Mouse (Mus musculus) c-Kit-negative CD71-positive TER-119-positive erythroid progenitor cells, embryonic 14.5 days (primary cell): ENCODE results near the gene Armc12.

ENCODE experiments used
- DNase-seq: peaks from one replicate; pipeline ENCODE4 v3.0.0-alpha.2; 2013; ENCODE audit warnings: low read depth, low spot score

Gene Armc12

DNA sequence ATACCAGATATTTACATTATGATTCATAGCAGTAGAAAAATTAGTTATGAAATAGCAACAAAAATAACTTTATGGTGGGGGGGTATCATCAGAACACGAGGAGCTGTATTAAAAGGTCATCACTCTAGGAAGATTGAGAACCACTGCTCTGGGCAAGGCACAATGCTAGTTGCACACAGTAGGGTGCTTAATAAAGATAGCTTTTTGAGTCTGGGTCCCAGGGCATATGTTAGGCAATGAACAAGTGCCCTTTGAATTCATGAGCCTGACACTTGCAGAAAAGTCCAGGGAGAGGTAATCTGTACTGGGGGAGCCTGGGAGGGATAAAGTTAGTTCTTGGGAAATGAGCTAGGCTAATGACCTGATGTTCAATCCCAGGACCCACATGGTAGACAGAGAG, 17.3 kb upstream of the Armc12 start:
- no peak for DNase-seq

DNA sequence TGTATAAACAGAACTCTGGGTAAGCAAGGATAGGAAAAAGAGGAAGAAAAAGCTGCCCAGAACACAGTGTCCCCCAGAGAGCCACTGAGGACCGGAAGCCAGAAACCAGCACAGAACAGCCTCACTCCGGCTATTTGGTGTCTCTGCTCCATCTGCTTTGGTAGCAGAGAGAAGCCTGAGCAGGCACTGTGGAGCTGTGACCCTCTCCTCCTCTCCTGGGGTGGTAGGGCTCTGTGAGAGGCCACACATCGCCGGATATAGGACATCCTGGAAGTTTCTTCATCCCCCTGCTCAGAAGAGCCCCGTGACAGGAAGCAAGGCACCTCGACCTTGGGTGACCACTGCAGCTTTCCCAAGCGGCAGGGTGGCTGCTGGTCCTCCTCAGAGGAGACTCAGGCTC, 16.8 kb upstream of the Armc12 start:
- no peak for DNase-seq

- no peak for DNase-seq
Measured at GRCm38 (mm10) chr17:28514555-28514954, 16.1 kb upstream of the Armc12 start.

- no peak for DNase-seq
Measured at GRCm38 (mm10) chr17:28515431-28516341, 14.9 kb upstream of the Armc12 start.

- DNase-seq = no peak
Measured at GRCm38 (mm10) chr17:28516881-28517280, 13.7 kb upstream of the Armc12 start.

DNA sequence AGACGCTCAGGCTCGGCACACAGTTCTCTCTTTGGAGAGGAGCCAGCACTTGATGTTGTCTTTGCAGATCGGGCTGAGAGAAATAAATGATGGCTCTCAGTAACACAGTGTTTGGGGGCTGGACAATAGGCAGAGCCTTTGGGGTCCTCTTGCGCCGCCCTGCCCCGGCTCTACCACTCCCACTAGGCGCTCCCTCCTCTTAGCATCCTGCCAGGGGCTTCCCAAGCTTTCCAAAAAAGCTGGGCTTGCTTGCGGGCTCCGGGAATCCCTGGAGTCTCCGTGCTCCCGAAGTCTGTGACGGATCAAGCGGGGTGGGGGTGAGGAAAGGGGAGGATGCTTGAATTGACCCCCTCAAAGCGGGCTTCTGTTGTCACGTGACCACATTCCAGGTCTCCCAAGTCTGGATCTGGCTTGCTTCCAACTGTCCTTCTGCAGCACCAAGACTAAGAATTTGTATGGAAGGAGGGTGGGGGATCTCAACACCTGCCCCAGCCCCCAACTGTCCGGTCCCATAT, 13.1 kb upstream of the Armc12 start, which contains the start of gene Fkbp5:
Fkbp5 (minus strand) TSS at position 87 of the 515 bp plus-strand sequence.
- DNase-seq = no peak

DNA sequence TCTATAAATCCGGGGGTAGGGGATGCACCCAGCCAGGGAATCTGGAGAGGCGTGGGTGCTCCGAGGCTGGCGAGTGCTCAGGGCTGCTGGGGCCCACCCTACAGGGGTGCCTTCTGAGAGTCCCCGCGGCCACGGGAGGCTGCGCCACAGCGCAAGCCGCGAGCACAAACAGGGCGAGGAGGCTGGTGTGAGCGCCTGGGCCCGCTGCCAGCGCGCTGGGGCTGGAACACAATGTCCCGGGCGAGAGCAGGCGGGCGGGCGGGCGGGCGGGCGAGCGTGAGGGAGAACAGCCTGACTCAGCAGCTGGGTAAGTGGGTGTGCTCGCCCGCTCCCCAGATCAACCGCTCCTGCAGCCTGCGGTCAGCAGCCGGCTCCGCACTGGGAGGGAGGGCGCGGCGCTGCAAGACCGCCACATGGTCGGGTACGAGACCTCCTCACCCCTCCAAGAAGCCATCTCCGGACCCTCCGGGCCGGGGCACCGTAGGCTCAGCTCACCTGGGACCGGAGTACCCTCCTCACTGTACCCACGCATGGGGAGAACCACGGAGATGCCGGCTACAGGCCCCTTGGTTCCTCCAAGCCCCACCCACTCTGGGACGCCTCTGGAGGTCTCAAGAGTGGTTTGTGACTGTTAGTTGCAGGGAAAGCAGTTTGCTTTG, 12.5 kb upstream of the Armc12 start:
- no peak for DNase-seq

DNA sequence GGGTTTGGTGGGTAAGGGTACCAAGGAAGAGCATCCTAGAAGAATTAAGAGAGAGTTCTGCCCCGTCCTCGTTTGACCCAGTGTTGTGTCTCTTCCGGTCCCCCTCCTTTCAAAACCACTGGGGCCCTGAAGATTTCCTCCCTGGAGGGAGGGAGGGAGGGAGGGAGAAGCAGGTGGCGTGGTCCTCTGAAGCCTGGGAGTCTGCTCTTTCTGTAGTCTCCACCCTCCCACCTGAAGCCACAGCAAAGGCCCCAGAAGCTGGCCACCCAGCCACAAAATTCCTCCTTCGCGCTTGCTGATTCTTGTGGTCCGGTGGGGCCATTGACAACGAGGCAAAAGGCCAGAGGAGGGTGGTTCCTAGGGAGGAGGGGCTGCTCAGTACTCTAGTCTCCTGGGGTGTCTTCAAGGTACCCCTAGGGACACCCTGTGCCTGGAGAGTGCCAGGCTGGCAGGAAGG, 12.0 kb upstream of the Armc12 start:
- no peak for DNase-seq

GRCm38 (mm10) chr17:28519827-28520226, 10.8 kb upstream of the Armc12 start:
- DNase-seq = no peak

- no peak for DNase-seq
Measured at GRCm38 (mm10) chr17:28520561-28520960, 10.0 kb upstream of the Armc12 start.

GRCm38 (mm10) chr17:28521071-28521726, 9.4 kb upstream of the Armc12 start:
- DNase-seq = no peak

DNA sequence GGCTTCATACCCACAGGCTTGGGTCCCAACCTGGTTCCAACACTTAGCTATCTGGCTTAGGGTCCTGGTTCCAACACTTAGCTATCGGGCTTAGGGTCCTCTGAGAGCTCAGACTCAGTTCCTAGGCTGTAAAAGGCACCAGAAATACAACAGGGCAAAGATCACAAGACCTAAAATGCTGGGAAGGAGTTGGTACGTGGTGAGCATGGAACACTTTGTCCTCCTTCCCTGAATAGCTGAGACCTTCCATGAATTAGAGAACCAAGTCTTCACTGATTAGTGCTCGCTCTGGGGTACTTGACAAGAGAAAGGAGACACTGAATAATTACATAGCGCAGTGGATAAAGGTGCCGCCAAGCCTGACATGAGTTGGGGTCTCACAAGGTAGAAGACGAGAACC, 8.7 kb upstream of the Armc12 start:
- no peak for DNase-seq

DNA sequence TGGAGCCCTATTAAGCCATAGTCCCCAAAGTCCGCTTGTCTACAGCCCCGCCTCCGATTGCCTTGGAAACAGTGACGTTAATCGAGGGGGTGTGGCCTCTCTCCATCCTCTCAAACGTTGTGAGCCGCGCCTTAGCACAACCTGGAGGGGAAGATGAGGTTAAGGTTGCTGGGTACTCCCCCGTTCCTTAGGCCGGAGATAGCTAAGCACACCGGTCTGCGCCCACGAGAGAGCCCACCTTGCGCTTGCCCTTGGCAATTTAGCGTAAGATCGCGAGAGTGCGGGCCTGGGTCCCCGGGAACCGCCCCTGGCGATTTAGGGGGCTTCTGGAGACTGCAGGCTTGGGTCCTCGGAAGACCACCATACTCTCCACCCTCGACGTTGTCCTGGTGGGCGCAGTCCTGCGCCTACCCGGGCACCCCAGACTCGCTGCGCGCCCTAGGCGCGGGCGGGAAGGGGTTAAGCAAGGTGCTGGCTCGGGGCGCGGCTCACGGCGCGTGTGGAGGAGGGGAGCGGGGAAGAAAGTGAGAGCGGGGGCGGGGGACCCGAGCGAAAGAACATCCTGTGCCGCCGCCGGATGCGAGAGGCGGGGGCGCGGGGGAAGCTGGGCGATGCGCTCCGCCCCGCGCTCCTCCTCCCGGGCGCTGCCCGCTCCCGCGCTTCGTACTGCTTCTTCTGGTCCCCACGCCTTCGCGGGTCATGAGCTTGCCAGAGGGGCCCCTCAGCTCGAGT, 7.8 kb upstream of the Armc12 start:
- no peak for DNase-seq

DNA sequence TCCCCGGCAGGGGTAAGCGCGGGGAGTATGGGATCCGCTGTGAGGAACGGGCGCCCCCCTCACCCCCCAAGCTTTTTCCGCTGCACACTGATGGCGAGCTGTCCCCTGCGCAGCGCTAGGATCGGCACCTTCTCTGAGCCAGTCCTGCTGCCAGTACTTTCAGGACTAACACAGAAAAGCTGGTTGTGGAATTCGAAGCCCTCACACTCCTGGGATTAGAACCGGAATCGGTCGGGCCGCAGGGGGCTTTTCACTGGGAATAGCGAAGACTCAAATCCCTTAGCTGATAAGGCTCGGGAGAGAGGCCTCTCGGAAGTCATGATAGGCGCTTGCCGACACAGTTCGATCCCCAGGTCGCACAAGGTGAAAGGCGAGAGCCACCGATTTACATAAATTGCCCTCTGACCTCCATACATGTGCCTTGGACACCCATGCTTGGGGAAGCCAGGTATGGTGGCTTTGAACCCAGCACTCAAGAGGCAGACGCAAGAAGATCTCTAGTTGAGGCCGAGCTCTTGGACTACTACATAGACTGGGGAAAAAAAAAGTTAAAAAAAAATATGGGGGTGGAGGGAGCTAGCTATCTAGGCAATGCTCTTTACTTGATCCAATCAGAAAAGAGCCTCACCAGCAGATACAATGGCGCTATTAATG, 7.1 kb upstream of the Armc12 start:
- DNase-seq = no peak

DNA sequence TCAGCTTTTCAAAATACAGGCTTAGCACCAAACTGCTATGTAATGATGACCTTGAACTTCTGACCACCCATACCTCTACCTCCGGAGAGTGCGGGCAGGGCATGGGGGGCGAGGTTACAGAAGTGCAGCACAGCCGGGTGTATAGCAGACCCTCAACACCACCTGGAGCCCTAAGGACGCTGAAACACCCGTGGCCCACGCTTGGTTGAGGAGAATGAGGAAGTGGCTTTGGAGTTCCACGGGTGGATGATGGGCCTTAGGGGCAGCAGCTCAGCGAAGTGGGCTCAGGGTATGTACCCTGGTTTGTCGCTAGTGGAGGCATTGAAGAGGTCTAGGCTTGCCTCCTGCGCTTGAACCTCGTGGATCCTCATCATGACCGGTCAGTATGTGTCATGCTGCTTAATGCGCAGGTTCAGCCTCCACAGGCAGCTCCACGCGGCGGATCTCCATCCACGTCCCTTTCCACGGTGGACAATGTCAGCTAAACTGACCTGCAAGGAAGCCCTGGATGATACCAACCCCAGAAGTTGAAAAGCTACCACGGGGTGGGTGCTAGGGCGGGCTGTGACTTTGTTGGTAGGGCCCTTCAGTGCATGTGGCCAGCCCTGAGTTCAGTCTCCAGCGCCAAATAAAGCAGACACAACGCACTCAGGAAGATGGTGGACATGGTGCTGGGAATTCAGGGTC, 6.5 kb upstream of the Armc12 start:
- DNase-seq = no peak

DNA sequence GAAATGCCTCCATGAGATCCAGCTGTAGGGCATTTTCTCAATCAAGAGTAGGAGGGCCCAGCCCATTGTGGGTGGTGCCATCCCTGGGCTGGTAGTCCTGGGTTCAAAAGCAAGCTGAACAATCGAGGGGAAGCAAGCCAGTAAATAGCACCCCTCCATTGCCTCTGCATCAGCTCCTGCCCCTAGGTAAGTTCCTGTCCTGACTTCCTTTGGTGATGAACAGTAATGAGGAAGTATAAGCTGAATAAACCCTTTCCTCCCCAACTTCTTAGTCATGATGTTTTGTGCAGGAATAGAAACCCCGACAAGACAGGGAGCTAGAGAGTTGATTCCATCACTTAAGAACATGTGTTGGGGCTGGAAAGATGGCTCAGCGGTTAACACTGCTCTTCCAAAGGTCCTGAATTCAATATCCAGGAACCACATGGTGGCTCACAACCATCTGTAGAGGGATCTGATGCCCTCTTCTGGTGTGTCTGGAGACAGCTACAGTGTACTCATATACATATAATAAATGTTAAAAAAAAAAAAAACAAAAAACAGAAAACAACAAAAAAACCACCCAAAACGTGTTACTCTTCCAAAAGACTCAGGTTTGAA, 5.7 kb upstream of the Armc12 start:
- no peak for DNase-seq

DNA sequence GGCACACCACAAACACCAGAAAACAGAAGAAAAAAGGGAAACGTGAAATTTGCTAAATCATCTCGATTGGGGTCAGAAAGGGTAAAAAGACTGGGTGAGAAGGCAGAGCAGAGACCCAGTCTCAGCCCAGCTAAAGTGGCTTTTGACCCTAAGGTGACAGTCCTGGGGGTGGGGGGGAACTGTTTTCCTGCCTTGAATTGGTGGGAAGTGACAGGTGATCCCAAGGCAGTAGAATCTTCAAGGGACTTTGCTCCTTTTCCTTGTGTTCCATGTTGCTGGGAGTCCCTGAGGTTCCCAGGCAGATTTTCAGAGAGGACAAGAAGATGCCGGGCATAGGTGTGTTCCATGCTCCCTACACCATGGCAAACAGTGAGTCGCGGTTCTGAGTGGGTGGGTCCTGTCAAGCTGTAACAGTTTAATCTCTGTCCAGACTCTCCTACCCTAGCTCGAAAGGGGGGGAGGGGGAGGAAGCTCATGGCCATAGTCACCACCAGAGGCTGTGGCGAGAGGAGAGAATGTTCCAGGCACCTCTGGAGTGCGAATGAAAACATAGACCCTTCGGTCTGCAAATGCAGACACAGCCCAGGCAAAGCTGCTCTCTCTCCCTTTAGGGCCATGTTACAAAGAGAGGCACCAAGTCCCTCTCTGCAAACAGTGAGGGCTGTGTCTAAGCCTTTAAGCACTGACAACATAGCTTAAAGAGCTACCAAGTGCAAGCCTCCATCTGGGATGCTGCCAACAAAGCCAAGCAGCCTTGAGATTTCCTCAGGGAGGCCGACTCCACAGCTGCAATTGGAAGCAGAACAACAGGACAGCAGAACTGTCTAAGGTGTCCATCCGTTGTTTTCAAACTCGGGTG, 3.2 kb upstream of the Armc12 start:
- no peak for DNase-seq

DNA sequence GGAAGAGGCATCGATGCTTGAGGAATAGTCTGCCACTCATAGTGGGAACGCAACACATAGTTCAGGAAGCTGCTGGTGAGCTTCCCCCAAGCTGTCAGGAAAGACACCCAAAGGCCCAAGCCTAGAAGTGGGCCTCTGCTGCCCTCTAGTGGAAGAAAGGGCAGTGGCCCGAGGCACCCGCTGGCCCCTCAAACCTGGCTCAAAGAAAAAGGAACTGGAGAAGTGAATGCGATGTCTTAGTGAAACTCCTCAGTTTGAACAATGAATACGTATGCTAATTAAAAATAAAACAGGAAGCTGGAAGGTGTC, 2.6 kb upstream of the Armc12 start:
- DNase-seq = peak; percentile 45

DNA sequence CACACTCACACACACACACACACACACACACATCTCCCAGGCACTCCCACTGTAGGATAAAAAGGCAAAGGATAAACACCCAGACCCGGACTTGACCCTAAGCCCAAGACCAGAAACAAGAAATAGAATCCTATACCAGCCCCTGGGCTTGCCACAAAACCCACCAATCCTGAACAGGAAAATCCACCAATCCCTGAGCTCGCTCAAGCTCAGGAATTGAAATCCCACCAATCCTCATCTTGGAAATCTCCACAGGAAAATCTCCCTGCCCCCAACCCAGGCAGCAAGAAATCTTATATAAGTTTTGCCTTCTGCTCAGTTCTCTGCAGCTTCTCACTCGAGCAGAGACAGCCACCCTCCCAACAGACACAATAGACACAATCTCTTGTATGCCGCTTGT, 1.5 kb upstream of the Armc12 start:
- DNase-seq = no peak
